Mouse (Mus musculus) heart, embryonic 12.5 days (tissue): ENCODE results near the gene Clcn6. TPM values are rescaled to one million over a fixed set of nuclear protein-coding genes. Genes with fewer than 3 reads are reported as not detected.
A peak's percentile ranks its signal among the peaks of the same experiment; 100 is the strongest.

Experiments used
- ATAC-seq: fragments of 200-750 bp; cut with Nextera tagmentation; 2 replicates; pipeline ENCODE4 v1.8.0; 2017; ENCODE audit warnings: moderate TSS enrichment, moderate library complexity; ENCODE audit not compliant: insufficient number of reproducible peaks, low FRiP score
- H3K27ac ChIP-seq: fragments of 300-500 bp; sonication (generic); 2 replicates; pipeline ENCODE4 v1.5.1; 2016; ENCODE audit warnings: mild to moderate bottlenecking, moderate library complexity; ENCODE audit not compliant: poor library complexity, severe bottlenecking
- H3K27me3 ChIP-seq: fragments of 300-500 bp; sonication (generic); replicated peaks from 2 replicates; pipeline ENCODE4 v1.6.1; 2016; ENCODE audit warnings: mild to moderate bottlenecking, moderate library complexity
- H3K36me3 ChIP-seq: fragments of 300-500 bp; sonication (generic); 2 replicates; pipeline ENCODE4 v1.6.1; 2016; ENCODE audit warnings: mild to moderate bottlenecking, moderate library complexity
- H3K4me1 ChIP-seq: fragments of 300-500 bp; sonication (generic); replicated peaks from 2 replicates; pipeline ENCODE4 v1.6.1; 2016; ENCODE audit warnings: mild to moderate bottlenecking
- H3K4me2 ChIP-seq: fragments of 300-500 bp; sonication (generic); 2 replicates; pipeline ENCODE4 v1.6.1; 2016; ENCODE audit warnings: mild to moderate bottlenecking, moderate library complexity
- H3K4me3 ChIP-seq: fragments of 300-500 bp; sonication (generic); 2 replicates; pipeline ENCODE4 v1.5.1; 2016; ENCODE audit warnings: mild to moderate bottlenecking
- H3K9ac ChIP-seq: fragments of 300-500 bp; sonication (generic); 2 replicates; pipeline ENCODE4 v1.6.1; 2016; ENCODE audit warnings: mild to moderate bottlenecking, moderate library complexity
- H3K9me3 ChIP-seq: fragments of 300-500 bp; sonication (generic); replicated peaks from 2 replicates; pipeline ENCODE4 v1.6.1; 2016; ENCODE audit warnings: mild to moderate bottlenecking, moderate library complexity
- WGBS: fragments of 180-500 bp; shearing (Covaris S2); methylation state at CpG from one replicate; pipeline ENCODE4 v1.1.7; 2016; 5-methylcytosine and 5-hydroxymethylcytosine counted together
- polyA plus RNA-seq: library from polyadenylated mRNA; unstranded; fragments of >200 nt; fragmentation: Nextera tagmentation; extraction: Ambion mirVana; gene quantifications from 2 replicates; pipeline ENCODE4 v1.2.1, GENCODE M21; 2016

Gene Clcn6
- polyA plus RNA-seq, 1 experiment from 2014 or later, result 7.8 TPM

DNA sequence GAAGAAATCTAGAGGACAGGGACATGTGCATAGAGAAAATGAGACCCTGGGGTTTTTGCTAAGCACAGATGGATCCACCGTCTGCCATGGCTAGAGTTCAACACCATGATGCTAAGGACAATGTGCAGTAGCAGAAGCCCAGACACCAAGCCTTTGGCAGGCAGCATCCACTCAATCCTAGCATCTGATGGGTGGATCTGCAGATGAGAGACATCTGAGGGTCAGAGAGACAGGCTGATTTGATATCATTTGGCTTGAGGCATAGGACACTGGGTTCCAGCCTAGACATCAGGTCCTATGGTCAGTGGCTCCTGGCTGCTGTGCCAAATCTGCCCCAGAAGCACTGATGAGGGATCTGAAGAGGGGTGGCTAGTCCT, 42.0 kb upstream of the Clcn6 start:
- Histone ChIP-seq H3K4me3 (no peak overlapping the region), H3K9me3 (no peaks in the 10 kb centered on the region), H3K27me3 (no peaks in the 10 kb centered on the region), H3K4me1 (peaks cover 34% of the 10 kb centered on the region), H3K4me2 (no peak overlapping the region), H3K9ac (0 out of 2 replicates have a peak overlapping the region, but pooled peaks have one; percentile 8), H3K27ac (no peak overlapping the region), H3K36me3 (peaks cover 29% of the 10 kb centered on the region)
- ATAC-seq, result no peak
- 83% methylated on average over 1 of the region's 1 CpGs for WGBS

DNA sequence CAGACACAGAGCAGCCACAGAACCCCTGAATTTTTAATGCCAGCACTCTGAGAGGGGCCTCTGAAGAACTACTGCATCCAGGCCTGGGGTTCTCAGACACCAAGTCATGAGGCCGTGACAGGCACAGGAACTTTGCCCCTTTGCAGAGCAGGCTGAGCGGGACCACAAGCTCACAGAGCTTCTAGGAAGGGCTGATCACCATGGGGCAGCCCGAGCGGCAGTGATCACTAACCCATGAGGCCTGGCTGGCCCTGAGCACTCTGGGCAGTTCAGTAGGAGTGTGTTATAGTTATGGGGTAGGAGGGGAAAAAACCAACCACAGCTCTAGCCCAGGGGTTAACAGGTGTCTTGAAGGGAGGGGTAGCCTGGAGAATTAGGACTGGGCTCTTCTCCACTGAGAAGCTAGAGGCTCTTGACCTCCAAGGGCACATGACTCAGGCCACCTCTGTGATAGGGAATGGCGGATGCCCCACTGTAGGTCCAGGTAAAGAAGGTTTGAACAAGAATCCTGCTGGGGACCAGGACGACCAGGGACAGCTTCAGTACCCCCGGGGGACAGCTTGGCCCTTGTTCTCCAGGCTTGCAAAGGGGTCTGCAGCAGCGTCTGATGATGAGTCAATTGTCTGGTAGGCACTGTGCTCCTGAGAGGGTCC, 41.4 kb upstream of the Clcn6 start:
- Histone ChIP-seq H3K36me3 (peaks cover 29% of the 10 kb centered on the region), H3K27me3 (no peaks in the 10 kb centered on the region), H3K9me3 (no peaks in the 10 kb centered on the region), H3K4me1 (peaks cover 29% of the 10 kb centered on the region), H3K4me3 (no peak overlapping the region), H3K4me2 (no peak overlapping the region), H3K27ac (no peak overlapping the region), H3K9ac (no peak overlapping the region)
- 86% methylated on average over 8 of the region's 8 CpGs for WGBS
- no peak for ATAC-seq

DNA sequence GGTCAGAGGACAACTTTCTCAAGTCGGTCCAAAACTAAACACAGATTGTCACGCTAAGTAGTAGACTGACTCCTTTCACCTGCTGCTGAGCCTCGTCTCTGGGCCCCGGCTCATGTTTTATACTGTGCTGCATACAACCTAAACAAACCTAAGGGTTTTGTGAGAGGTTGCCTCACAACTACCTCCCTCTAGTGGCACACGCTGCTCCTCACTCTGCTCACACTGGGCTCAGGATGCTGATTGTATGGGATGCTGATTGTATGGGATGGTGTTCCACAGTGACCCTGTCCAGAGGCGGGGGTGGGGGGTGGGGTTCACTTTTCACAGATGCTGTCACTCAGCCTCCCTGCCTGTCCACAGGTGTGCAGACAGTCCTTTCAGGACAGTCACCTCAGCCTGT, 40.6 kb upstream of the Clcn6 start:
- H3K27me3 ChIP-seq, result no peaks in the 10 kb centered on the region
- H3K9me3 ChIP-seq, result no peaks in the 10 kb centered on the region
- no peak overlapping the region for H3K27ac ChIP-seq
- H3K9ac ChIP-seq, result no peak overlapping the region
- H3K36me3 ChIP-seq, result peaks cover 29% of the 10 kb centered on the region
- ATAC-seq, result no peak
- no peak overlapping the region for H3K4me2 ChIP-seq
- H3K4me3 ChIP-seq, result no peak overlapping the region
- 68% methylated on average over 6 of the region's 6 CpGs for WGBS
- peaks cover 22% of the 10 kb centered on the region for H3K4me1 ChIP-seq

DNA sequence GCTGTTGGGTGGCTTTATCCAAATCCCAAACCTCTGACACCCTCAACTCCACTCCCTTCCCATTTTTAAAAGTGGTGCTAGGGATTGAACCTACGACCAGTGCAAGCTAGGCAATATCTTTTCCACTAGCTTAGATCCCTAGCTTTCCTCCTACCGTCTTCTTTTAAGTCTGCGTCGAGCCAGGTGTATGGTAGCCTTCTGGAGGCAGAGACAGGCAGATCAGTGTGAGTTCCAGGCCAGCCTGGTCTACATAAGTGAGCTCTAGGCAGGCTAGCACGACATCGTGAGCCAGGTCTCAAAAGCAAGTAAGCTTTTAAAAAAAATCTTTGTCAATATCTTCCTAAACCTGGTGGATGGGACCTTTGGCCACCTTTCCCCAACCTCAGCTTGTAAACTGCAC, 37.3 kb upstream of the Clcn6 start:
- H3K9me3 ChIP-seq, result no peaks in the 10 kb centered on the region
- H3K4me3 ChIP-seq, result no peak overlapping the region
- H3K9ac ChIP-seq, result no peak overlapping the region
- H3K4me1 ChIP-seq, result 0 out of 2 replicates have a peak, but pooled peaks cover 2% of the 10 kb centered on the region
- H3K27me3 ChIP-seq, result no peaks in the 10 kb centered on the region
- peaks cover 16% of the 10 kb centered on the region for H3K36me3 ChIP-seq
- no peak overlapping the region for H3K4me2 ChIP-seq
- WGBS, result 81% methylated on average over 6 of the region's 6 CpGs
- no peak for ATAC-seq
- H3K27ac ChIP-seq, result no peak overlapping the region

DNA sequence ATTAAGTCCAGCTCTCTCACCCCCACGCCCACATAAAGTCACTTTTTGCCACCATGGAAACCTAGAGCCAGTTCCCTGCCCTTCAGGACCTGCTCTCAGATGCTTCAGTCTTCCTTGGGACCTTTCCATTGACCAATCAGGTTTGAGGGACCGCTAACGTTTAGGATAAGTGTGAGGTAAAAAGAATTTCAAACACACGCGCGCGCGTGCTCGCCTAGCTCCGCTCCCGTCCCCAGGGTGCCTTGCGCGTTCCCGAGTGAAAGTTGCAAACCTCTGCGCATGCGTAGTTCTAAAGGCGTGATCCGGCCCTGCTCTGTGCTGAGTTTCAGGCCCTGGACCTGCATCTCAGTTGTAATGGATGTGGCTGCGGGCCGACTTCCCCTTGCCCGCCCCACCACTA, 36.6 kb upstream of the Clcn6 start:
- Histone ChIP-seq H3K9ac (peak overlapping the region; percentile 44), H3K9me3 (no peaks in the 10 kb centered on the region), H3K4me2 (peak overlapping the region; percentile 65), H3K27ac (no peak overlapping the region), H3K4me1 (0 out of 2 replicates have a peak, but pooled peaks cover 6% of the 10 kb centered on the region), H3K36me3 (peaks cover 10% of the 10 kb centered on the region), H3K27me3 (no peaks in the 10 kb centered on the region), H3K4me3 (peak overlapping the region; percentile 37)
- WGBS, result 33% methylated on average over 21 of the region's 21 CpGs
- no peak for ATAC-seq

DNA sequence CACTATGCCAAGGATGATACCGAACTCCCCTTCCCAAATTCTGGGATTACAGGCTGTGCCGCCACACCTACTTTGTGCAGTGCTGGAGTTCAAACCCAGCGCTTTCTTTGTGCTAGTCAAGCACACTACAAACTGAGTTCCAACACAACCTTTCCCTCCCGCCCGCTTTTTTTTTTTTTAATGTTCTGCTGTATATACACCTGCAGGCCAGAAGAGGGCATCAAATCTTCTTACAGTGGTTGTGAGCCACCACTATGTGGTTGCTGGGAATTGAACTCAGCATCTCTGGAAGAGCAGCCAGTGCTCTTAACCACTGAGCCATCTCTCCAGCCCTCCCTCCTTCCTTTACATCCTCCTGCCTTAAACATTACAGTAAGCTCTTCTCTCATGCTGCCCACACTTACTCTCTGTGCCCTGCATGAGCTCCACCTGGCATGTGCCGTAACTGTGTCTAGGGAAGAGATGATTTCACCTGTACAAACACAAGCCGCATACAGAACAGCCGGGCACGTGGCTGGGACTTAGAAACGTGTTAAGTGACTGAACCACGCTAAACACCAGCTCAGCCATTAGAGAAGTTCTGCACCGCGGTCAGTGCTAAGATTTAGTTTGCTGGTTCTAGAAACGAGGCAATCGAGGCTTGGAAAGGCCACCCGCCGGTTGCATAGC, 36.0 kb upstream of the Clcn6 start:
- 45% methylated on average over 17 of the region's 17 CpGs for WGBS
- Histone ChIP-seq H3K4me3 (peak overlapping the region; percentile 37), H3K9ac (peak overlapping the region; percentile 44), H3K9me3 (no peaks in the 10 kb centered on the region), H3K27ac (no peak overlapping the region), H3K4me1 (0 out of 2 replicates have a peak, but pooled peaks cover 6% of the 10 kb centered on the region), H3K4me2 (peak overlapping the region; percentile 65), H3K27me3 (no peaks in the 10 kb centered on the region), H3K36me3 (peaks cover 4% of the 10 kb centered on the region; the same call in 1 of the 2 replicates)
- ATAC-seq, result no peak

DNA sequence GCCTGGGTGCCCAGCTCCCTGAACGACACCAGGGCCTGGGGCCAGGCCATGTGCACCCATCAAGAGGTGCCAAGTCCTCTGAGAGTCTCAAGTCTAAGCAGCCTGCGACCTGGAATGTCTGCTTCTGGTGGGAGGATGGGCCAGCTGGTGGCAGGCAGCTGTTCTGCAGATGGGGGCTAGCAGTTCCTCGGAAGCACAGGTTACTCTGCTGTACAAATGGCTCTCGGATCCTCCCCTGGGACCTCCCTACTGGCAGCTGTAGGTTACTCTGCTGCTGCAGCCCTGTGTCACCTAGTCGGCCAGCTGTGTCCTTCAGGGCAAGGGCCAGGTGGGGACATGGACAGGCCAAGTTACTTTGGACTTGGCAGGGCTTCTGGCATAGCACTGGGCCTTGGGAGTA, 32.9 kb upstream of the Clcn6 start:
- Histone ChIP-seq H3K27ac (no peak overlapping the region), H3K4me1 (peaks cover 11% of the 10 kb centered on the region), H3K4me3 (no peak overlapping the region), H3K36me3 (no peaks in the 10 kb centered on the region), H3K27me3 (0 out of 2 replicates have a peak, but pooled peaks cover 4% of the 10 kb centered on the region), H3K9me3 (no peaks in the 10 kb centered on the region), H3K9ac (no peak overlapping the region), H3K4me2 (no peak overlapping the region)
- WGBS, result 55% methylated on average over 5 of the region's 5 CpGs
- ATAC-seq, result no peak

DNA sequence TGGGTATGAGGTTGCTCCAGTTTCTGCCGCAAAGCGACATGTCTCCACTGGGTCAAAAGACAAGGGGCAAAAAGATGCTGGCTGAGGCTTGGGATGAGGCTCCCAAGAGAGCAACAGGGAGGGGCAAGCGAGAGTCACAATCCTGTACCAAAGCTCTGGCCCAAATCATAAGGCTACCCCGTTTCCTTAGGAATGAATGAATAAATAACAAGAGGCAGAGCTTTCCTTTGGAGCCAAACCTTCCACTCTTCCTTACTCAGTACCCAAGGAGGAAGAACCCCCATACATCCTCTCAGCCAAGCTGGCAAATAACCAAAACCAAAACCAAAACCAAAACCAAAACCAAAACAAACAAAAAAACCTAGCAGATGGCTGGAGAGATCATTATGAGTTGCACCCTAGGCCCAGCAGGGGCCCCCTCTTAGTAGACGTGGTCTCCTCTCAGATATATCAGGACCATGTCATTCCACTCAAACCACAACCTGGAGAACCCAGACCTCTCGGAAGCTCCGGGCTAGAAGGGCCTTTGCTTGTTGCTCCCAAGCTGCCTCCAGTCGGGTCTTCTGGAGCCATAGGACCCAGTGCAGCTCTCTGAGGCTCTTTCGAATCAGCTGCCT, 31.1 kb upstream of the Clcn6 start:
- no peak overlapping the region for H3K4me2 ChIP-seq
- no peak for ATAC-seq
- H3K27ac ChIP-seq, result no peak overlapping the region
- H3K27me3 ChIP-seq, result 0 out of 2 replicates have a peak, but pooled peaks cover 4% of the 10 kb centered on the region
- peaks cover 17% of the 10 kb centered on the region for H3K4me1 ChIP-seq
- no peak overlapping the region for H3K9ac ChIP-seq
- H3K4me3 ChIP-seq, result no peak overlapping the region
- WGBS, result 78% methylated on average over 9 of the region's 9 CpGs
- no peaks in the 10 kb centered on the region for H3K36me3 ChIP-seq
- H3K9me3 ChIP-seq, result no peaks in the 10 kb centered on the region

DNA sequence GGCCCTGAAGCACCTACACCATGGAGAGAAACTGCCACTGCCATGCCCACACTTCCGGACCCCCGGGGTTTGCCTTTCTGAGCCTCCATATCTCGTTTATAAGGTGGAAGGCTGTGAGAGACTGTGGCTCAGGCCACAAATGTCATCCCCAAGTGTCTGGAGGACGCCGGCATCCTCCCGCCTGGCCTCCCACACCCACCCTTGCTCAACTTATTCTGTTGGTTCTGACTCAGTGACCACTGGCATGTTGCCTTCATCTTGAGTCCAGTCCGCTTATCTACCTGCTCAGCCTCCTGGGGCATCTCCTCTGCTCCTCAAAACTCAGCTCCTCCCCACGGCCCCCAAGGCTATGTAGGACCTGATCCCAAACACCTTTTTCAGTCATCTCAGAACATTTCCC, 28.7 kb upstream of the Clcn6 start:
- Histone ChIP-seq H3K4me1 (peaks cover 17% of the 10 kb centered on the region), H3K4me3 (no peak overlapping the region), H3K9me3 (no peaks in the 10 kb centered on the region), H3K27ac (no peak overlapping the region), H3K4me2 (no peak overlapping the region), H3K36me3 (no peaks in the 10 kb centered on the region), H3K27me3 (0 out of 2 replicates have a peak, but pooled peaks cover 4% of the 10 kb centered on the region), H3K9ac (no peak overlapping the region)
- ATAC-seq, result no peak
- 83% methylated on average over 8 of the region's 8 CpGs for WGBS

DNA sequence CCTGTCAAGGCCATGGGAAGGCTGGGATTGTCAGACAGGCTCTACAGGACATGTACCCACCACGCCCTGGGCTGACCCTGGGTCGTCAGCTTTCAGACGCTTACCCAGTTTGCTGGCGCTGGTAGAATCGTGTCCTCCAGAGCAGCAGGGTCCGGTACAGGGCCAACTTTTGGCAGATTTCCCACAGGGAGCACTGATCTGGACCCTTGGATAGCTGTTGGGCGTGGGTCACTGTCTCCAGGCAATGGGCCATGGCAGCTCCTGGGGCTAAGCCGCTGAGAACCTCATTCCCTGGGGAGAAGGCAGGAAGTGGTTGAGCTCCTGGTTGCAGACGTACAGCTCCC, 27.8 kb upstream of the Clcn6 start:
- H3K27me3 ChIP-seq, result 0 out of 2 replicates have a peak, but pooled peaks cover 4% of the 10 kb centered on the region

DNA sequence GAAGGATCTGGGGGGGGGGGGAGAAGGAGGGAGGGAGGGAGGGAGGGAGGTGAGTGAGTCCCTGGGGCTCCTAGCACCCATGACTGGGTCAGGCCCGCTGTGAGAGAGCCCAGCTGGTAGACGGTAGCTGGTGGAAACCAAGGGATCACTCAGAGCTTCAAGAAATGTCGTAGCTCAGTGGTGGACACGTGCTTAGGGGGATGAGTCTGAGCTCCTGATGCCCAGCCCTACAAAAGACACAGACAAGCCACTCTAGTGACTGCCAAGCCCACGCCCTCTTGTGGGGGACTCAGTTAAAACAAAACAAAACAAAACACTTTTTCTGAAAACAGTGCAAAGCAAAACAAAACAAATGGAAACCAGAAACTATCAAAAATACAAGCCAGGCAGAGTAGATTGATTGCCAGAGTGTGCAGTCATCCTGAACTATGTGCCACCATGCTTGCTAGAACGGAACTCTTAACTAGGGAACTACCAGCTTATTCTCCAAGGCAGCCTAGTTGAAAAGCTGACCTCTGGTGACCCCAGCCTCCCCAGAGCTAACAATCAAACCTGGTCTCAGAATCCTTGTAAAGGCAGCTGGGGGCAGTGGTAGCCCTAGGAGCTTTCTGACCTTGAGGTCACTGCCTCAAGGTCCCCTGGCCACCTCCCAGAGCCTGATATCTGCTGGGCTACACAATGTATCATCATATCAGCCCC, 27.2 kb upstream of the Clcn6 start:
- Histone ChIP-seq H3K27me3 (0 out of 2 replicates have a peak, but pooled peaks cover 4% of the 10 kb centered on the region), H3K9ac (no peak overlapping the region), H3K4me1 (peaks cover 18% of the 10 kb centered on the region), H3K9me3 (no peaks in the 10 kb centered on the region), H3K4me2 (no peak overlapping the region), H3K27ac (no peak overlapping the region), H3K36me3 (no peaks in the 10 kb centered on the region), H3K4me3 (no peak overlapping the region)
- no peak for ATAC-seq
- WGBS, result 46% methylated on average over 6 of the region's 6 CpGs

More for the DNA sequence above, 27.8 kb upstream of the Clcn6 start:
- Histone ChIP-seq H3K4me1 (peaks cover 17% of the 10 kb centered on the region), H3K4me3 (no peak overlapping the region), H3K9me3 (no peaks in the 10 kb centered on the region), H3K36me3 (no peaks in the 10 kb centered on the region), H3K9ac (no peak overlapping the region), H3K27ac (no peak overlapping the region), H3K4me2 (no peak overlapping the region)
- WGBS, result 55% methylated on average over 9 of the region's 9 CpGs
- no peak; the same call in 1 of the 2 replicates for ATAC-seq
